Mouse (Mus musculus): Measurements from ENCODE around the gene Itsn1.

The Itsn1 gene

DNA sequence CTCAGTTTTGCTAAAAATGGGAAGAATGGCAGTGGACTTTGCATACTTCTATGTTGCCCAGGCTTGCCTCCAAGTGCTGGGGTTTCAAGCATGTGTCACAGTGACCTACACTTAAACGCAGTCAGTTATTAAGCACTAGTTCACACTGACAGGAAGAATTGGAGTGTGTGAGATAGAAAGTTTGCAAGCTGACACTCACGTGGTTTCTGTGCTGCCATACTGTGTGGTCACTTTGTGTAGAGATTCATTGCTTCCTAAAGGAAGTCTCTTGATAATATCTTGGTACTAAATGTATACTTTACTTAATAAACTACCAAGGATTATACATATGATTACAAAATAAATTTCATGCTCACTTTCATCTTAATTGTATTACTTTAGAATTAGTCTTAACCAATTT, 3.7 kb downstream of the Itsn1 start:
- no peak for DNase-seq

DNA sequence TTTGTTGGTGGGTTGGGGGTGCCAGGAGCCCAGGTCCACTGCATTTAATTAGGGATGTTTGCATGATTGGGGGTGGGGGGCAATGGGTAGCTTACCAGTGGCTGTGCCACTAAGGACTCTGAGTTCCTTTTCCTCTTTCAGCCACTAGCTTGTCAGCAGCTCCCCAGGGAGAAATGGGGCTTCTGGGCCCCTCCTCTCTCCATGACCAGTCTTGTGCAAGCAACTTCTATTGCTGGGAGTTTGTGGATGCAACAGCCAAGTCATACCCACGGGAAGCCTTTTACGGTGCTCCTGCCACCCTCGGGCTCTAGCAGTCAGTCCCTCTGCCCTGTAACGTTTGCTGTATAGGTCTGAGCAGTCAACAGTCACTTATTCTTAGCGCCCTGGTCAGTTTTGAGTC, 5.7 kb downstream of the Itsn1 start:
- DNase-seq, result no peak

DNA sequence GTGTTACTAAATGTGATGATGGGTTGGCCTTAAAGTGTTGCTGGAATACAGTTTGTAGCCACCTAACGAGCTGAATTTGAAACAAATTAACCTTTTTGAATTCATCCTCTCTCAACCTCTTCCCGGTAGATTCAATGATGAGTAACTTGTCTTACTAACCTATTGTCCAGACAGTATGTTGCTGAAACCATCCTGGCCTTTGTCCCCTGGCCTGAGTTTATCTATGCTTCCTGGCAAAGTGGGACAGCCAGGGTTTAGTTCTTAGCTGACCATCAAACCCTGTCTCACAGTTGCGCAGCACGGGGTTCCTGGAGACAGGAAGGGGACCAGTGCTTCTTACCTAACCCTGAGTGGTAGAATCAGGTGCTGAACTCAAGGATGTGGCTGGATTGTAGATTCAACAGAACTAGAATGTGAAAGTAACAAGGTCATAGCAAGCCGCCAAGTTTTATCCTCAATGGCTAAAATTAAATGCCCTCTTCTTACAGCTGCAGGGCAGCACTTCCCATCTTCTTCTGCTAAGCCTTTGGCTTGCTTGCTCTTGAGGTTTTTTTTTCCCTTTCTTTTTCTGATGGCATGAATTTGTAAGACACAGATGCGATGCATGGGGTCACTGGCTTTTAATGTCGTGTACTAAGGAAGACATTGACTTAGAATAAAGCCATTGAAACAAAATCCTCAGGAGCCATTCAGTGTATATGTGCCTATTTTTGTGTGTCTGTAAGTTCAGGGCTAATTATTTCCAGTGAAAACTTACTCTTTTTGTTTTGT, 7.2 kb downstream of the Itsn1 start:
- DNase-seq, result no peak

- DNase-seq, result no peak
Observed at GRCm38 (mm10) chr16:91738505-91738904, 9.4 kb downstream of the Itsn1 start.

- no peak for DNase-seq
Observed at GRCm38 (mm10) chr16:91740184-91740917, 11.3 kb downstream of the Itsn1 start.

GRCm38 (mm10) chr16:91740918-91741255, 11.8 kb downstream of the Itsn1 start:
- no peak for DNase-seq

GRCm38 (mm10) chr16:91743055-91743454, 14.0 kb downstream of the Itsn1 start:
- DNase-seq, result no peak

DNA sequence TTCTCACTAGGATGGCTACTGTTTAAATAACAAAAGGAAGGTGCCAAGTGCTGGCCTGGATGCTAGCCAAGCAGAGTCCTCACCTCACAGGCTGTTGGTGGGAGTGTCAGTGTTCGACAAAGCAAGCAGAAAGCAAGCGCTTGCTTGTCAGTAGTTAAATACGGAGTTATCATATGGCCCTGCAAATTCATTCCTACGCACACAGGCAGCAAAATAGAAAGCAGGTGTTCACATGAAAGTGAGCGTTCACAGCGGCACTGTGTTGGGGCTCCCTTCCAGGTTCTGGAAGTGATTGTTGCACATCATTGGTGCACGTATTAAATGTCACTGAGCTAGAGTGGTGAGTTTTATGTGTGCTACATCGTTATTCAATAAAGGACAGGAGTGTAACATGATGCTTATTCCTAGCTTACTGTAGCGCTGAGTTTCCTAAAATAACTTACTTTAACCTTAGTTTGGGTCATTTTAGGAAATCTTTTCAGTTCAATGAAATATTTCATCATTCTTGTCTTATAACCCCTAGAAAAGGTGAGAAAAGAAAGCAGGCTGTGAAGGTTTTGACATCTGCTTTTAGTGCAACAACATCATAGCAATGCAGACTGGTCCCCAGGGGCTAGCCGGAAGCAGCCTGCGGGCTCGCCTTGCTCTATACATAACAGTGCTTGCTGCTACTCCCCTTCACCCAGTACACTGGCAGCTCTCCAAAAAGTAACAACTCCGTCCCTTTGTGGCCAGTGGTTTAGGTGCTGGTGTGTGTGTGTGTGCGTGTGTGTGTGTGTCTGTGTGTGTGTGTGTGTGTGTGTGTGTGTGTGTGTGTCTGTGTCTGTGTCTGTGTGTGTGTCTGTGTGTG, 17.2 kb downstream of the Itsn1 start:
- DNase-seq, result peak; percentile 80 to 82

DNA sequence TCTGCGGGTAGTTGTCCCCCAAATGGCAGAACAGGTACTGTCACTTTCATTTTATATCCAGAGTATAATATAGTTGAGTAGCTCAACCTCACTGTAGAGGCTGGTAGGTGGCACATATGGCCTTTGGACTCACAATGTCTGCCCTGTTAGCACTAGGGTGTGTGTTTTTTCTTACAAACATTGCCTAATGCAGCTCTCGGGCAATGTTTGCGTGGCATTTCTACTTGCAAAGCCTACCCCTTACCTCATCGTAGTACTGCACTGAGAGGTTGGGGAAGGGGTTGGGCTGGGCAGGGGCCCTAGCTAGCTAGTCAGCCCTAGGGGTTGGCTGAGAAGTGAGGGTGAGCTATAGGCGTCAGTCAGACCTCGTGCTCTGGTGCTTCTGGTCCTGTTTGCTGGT, 18.5 kb downstream of the Itsn1 start:
- DNase-seq, result no peak

- no peak for DNase-seq
Observed at GRCm38 (mm10) chr16:91751644-91752385, 22.7 kb downstream of the Itsn1 start.

DNA sequence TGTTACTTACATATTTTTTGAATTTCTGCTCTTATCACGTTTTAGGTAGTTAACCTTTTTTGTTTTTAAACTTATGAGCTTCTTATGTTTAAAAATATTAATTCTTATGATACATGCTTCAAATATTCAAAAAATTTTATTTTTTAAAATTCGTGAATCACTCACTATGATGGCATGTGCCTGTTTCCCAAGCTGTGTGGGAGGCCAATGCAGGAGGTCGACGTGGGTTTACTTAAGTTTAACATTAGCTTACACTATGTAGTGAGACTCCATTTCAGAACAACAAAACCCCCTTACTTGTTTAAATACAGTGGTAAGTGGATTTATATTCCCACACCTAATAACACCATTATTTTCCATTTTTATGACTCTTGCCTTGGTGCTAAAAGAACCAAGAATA, 24.5 kb downstream of the Itsn1 start:
- no peak for DNase-seq

GRCm38 (mm10) chr16:91754957-91755356, 25.9 kb downstream of the Itsn1 start:
- no peak for DNase-seq

DNA sequence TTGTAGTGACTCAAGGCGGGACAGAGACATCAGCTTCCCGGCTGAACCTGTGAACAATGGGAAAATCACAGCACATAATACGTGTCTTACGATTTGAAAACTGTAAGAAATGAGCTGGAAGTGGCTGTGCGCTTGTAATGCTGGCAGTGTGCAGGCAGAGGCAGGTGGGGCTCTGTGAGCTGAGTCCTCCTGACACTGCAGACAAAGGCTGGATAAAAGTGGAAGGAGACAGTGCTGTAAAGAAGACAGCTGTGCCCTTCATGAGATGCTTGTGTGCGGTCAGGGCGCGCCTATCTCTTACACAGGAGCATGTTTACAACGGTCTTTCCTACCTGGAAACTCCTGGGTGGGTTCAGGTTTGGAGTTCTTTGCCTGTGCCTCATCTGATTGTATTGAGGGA, 32.1 kb downstream of the Itsn1 start:
- DNase-seq, result no peak

DNA sequence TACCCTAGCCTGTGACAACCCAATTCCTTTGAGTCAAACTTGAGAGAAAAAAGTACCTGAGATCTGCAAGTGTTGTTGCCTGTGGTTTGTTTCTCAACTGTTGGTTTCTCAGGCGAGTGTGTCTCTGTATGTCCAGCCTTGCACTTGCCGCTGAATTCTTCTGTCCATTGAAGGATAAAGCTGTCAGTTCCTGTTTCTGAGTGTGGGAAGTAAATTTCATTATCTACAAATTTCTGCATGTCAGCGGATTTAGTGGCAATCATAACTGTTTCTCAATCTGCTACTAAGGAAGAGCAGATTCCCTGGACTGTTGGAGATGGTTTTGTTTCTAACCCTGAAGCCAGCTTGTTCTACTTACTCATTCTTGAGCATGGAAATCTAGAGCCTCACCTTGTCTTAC, 32.7 kb downstream of the Itsn1 start:
- DNase-seq, result no peak

- DNase-seq, result no peak
Observed at GRCm38 (mm10) chr16:91762476-91762875, 33.4 kb downstream of the Itsn1 start.

DNA sequence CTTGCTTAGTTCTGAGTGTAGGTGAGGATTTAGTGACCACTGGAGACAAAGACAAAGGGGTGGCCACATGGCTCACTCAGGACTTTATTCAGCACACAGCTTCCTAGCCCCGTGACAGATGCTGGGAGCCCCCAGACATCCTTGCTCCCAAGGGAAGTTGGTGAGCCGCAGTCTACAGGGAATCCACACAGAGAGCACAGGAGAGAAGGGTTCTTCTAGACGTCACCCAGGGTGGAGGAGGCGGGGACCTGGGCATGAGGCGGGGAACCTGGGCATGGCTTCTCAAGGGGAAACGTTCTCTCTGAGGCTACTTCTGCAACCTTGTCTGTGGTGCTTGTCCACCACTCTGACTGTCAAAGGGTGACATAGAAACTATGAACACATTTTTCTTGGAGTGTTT, 34.9 kb downstream of the Itsn1 start:
- no peak for DNase-seq

DNA sequence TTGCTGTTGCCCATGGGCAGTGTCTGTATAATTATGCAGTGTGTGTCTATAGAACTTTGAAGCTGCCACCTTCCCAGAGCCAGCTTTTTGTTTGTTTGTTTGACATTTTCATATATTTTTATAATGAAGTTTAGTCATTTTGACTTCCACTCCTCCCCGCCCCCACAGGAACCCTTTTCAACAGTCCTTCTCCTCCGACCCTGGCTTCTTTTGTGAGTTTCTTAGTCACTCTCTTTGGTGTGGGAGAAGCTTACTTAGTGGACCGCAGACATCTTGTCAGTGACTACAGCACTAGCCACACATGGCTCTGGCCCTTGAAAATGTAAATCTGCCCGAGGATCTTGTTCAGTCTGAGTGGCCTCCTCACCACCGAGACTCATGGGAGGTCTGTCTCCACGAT, 35.3 kb downstream of the Itsn1 start:
- DNase-seq, result no peak

GRCm38 (mm10) chr16:91765121-91765815, 36.2 kb downstream of the Itsn1 start:
- DNase-seq, result no peak

GRCm38 (mm10) chr16:91765816-91766210, 36.7 kb downstream of the Itsn1 start:
- no peak for DNase-seq

DNA sequence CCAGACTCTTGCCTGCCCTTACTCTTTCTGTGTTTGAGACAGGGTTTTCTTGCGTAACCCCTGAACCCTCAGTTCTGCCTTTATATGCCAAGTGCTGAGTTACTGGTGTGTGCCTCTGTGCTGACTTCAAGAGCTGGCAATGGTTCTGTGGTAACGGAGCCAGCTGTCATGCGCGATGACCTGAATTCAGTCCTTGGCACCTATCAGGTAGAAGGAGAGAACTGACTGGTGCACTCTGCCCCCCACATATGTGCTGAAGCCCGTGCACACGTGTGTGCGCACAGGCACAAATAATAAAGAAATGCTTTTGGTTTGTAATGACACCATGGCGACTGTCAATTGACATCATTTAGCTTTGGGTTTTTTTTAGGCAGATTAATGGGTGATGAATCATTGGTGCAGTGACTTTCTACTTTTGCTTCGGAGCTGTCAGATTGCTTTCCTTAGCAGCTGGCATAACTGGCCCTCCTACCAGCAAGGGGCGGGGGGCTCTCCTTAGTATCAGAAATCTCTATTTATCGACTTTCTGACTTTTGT, 38.2 kb downstream of the Itsn1 start:
- DNase-seq, result peak; percentile 77 to 79

- DNase-seq, result no peak
Observed at GRCm38 (mm10) chr16:91768586-91768985, 39.5 kb downstream of the Itsn1 start.

- peak; percentile 40 to 59 for DNase-seq
Observed at GRCm38 (mm10) chr16:91769911-91770310, 40.8 kb downstream of the Itsn1 start.
